Mouse (Mus musculus) B cell, adult 67 days (primary cell): Measurements from ENCODE around the gene Fv1. TPM values are rescaled to one million over a fixed set of nuclear protein-coding genes. Genes with fewer than 3 reads are reported as not detected.

Source experiments
- total RNA-seq, 2 experiments: library from RNA; stranded (reverse); gene quantifications; 4 replicates each; pipeline ENCODE4 v1.2.4; 2023

Gene Fv1
- total RNA-seq = 10 to 100 TPM in 1 of 2 experiments, 1 to 10 TPM in 1; 9.8 to 16.0 TPM

DNA sequence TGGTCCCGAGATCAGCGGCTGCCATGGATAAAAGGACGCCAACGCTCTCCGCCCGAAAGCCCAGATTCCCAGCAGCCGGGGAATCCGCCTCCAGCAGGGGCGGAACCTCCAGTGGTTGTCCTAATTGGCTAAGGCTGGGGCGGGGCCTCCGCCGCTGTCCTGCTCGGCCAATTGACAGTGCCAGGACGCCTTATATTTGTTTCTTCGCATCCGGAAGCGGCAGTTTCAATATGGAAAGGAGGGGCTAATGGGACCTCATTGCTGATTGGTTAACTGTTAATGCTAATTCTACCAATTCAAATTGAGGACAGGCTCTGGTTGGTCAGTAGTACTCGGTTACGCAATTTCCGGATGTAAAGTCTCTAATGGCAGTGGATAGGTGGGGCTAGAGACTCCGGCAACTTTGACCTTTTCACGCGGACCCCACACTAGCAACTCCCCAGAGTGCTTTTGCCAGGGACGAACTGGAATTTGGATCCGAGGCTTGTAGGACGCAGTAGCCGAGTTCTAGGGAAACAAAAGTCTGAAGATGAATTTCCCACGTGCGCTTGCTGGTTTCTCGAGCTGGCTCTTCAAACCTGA, at the start of gene Fv1, which contains the start of gene Miip:
Gene Fv1 (plus strand): TSS at position 530 of the 582 bp plus-strand sequence.
Gene Miip (minus strand): TSS at position 367 of the 582 bp plus-strand sequence.

DNA sequence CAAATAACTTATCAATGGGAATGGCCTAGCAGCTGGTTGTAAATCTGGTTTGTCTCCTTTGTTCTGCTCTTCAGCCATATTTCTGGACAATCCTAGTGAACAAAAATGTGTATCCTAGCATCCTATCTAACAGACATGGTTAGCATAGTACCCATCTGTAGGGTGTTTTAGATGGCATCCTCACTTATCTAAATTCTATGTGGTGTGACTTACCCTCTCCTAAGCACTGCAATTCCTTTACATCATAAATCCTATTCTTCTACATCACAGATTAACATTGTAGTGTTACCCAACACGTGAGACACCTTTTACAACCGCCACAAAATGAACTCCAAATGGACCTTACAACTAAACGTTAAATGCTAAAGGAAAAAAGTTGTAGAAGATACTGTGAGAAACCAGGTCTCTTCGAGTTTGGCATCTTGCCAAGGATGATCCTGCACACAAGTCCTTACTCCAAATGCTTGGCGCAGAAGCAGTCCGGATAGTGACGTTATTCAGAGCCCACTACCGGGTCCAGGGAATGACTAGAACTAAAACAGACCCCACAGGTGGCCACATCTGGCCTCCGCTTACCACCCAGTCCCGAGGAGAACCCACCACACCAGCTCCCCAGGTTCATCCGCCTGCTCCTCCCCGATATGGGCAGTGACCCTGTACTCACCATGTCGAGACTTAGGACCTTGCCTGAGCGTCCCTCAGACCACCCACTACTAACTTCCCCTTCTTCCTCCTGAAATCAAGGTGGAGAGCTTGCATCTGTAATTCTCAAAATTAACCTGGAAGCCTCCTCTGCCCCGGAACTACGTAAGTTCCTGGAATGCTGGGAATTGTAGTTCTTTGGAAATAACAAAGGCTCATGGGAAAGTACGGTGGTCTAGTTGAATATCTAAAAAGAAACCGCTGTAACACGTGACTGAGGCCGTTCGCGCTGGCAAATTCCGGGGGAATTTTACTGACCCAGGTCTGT, 20.9 kb upstream of the Fv1 start, which contains the start of gene Zfp933:
Gene Zfp933 (minus strand): TSS at position 753 of the 970 bp plus-strand sequence.

DNA sequence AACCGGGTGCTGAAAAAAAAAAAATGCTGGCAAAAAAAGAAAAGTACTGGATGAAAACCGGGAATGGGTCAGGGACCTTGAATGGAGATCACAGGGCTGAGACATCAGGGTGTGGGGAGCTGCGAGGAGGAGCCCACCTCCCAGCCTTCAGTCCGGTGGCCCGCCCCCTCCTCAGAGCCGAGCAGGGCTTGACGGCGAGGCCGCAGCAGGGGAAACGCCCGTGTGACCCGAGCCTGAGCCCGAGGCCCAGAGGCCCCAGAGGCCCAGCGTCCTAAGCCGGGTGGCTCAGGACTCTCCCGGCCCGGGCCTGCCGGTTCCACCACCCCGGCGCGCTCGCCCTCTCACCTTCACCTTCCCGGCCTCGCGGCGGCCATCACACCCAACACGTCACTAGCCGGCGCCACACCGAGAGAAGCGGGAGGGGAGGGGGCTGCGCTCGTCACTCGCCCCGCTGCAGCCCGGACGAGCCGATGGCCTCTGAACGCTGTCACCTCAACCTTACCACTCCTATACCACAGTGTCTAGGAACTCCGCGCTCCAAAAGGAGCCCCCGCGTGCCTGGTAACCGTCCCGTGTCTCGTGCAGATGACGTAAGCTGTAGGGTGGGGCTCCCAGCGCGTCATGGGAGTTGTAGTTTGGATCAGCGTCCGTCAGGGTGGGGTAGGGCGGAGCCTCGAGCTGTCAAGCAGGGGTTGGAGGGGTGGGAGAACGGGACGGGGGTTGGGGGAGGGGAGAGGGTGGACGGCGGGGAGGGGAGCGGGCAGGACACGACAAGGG, 35.7 kb downstream of the Fv1 start, which contains the start of gene Mfn2:
Gene Mfn2 (minus strand): TSS at position 392 of the 777 bp plus-strand sequence.

Other genes with a start within 250 kb of the Fv1 start
- gene Zfp979, start 226.5 kb upstream of the Fv1 start, total RNA-seq = under 1 TPM in 1 of 2 experiments, not detected in 1; 0.61 TPM
- 1 to 10 TPM in 1 of 2 experiments, under 1 TPM in 1; 0.92 to 1.3 TPM for gene Zfp534, start 166.4 kb upstream of the Fv1 start, total RNA-seq
- 10 to 100 TPM; 17.2 to 17.9 TPM for gene Zfp984, start 59.2 kb upstream of the Fv1 start, total RNA-seq
- 10 to 100 TPM; 14.4 to 23.7 TPM for gene Zfp933, start 20.6 kb upstream of the Fv1 start, total RNA-seq
- 10 to 100 TPM; 46.2 to 52.4 TPM for gene Miip, start 163 bp upstream of the Fv1 start, total RNA-seq
- 10 to 100 TPM; 46.3 to 53.6 TPM for gene Mfn2, start 35.7 kb downstream of the Fv1 start, total RNA-seq
- gene Plod1, start 67.8 kb downstream of the Fv1 start, total RNA-seq = 1 to 10 TPM; 6.5 to 6.7 TPM
- 10 to 100 TPM; 65.5 to 69.7 TPM for gene 2510039O18Rik, start 71.9 kb downstream of the Fv1 start, total RNA-seq
- gene Nppb, start 116.8 kb downstream of the Fv1 start, total RNA-seq = not detected
- not detected for gene Nppa, start 131.7 kb downstream of the Fv1 start, total RNA-seq
- 10 to 100 TPM; 38.3 to 38.7 TPM for gene Clcn6, start 169.8 kb downstream of the Fv1 start, total RNA-seq
- 10 to 100 TPM; 15.1 to 18.0 TPM for gene Mthfr, start 170.1 kb downstream of the Fv1 start, total RNA-seq
- gene Agtrap, start 219.1 kb downstream of the Fv1 start, total RNA-seq = 10 to 100 TPM; 12.8 to 16.6 TPM